Mouse (Mus musculus): ENCODE measurements around the gene Gm20388. TPM values are rescaled to one million over a fixed set of nuclear protein-coding genes. Genes with fewer than 3 reads are reported as not detected.

Gm20388 gene
- polyA plus RNA-seq, 1 experiment = 28.1 TPM

- Histone ChIP-seq H3K4me3 (ENCODE audit: low read depth, low read length) (no peak overlapping the region), H3K36me3 (ENCODE audit: control insufficient read depth, insufficient read depth, low read length, poor library complexity, severe bottlenecking) (no peaks in the 10 kb centered on the region), H3K27ac (ENCODE audit: insufficient read depth, low read length) (no peak overlapping the region), H3K27me3 (ENCODE audit: control insufficient read depth, insufficient read depth, low read length, poor library complexity, severe bottlenecking) (no peaks in the 10 kb centered on the region), H3K4me1 (ENCODE audit: control insufficient read depth, insufficient read depth, low read length) (peaks cover 7% of the 10 kb centered on the region), H3K9ac (ENCODE audit: low read depth, poor library complexity, severe bottlenecking) (no peak overlapping the region), H3K9me3 (replicated peaks; ENCODE audit: control insufficient read depth, insufficient read depth, low read length, poor library complexity, severe bottlenecking) (no peaks in the 10 kb centered on the region)
- TF ChIP-seq EP300 (IDR thresholded peaks at IDR 0.05; ENCODE audit: insufficient read depth, low read depth, low read length) = no peak
- no peak for TF ChIP-seq CTCF (IDR thresholded peaks at IDR 0.05; ENCODE audit: low read depth, low read length)
- no peak for TF ChIP-seq POLR2A (IDR thresholded peaks at IDR 0.05; ENCODE audit: insufficient read depth, low read length)
Observed at GRCm38 (mm10) chr8:122101816-122102215, 2191.2 kb downstream of the Gm20388 start.

- H3K4me1 ChIP-seq (ENCODE audit: control insufficient read depth, insufficient read depth, low read length) = peaks cover 7% of the 10 kb centered on the region
- TF ChIP-seq CTCF (IDR thresholded peaks at IDR 0.05; ENCODE audit: low read depth, low read length) (no peak), EP300 (IDR thresholded peaks at IDR 0.05; ENCODE audit: insufficient read depth, low read depth, low read length) (no peak), POLR2A (IDR thresholded peaks at IDR 0.05; ENCODE audit: insufficient read depth, low read length) (no peak)
- H3K4me3 ChIP-seq (ENCODE audit: low read depth, low read length) = no peak overlapping the region
- H3K9ac ChIP-seq (ENCODE audit: low read depth, poor library complexity, severe bottlenecking) = no peak overlapping the region
- no peaks in the 10 kb centered on the region for H3K9me3 ChIP-seq (replicated peaks; ENCODE audit: control insufficient read depth, insufficient read depth, low read length, poor library complexity, severe bottlenecking)
- no peak overlapping the region for H3K27ac ChIP-seq (ENCODE audit: insufficient read depth, low read length)
- no peaks in the 10 kb centered on the region for H3K36me3 ChIP-seq (ENCODE audit: control insufficient read depth, insufficient read depth, low read length, poor library complexity, severe bottlenecking)
- no peaks in the 10 kb centered on the region for H3K27me3 ChIP-seq (ENCODE audit: control insufficient read depth, insufficient read depth, low read length, poor library complexity, severe bottlenecking)
Observed at GRCm38 (mm10) chr8:122102286-122102685, 2191.6 kb downstream of the Gm20388 start.

GRCm38 (mm10) chr8:122103241-122103640 is 2192.6 kb downstream of the Gm20388 start:
- H3K27ac ChIP-seq (ENCODE audit: insufficient read depth, low read length) = no peak overlapping the region
- H3K4me3 ChIP-seq (ENCODE audit: low read depth, low read length) = no peak overlapping the region
- H3K9ac ChIP-seq (ENCODE audit: low read depth, poor library complexity, severe bottlenecking) = no peak overlapping the region

GRCm38 (mm10) chr8:122104658-122105057 is 2194.0 kb downstream of the Gm20388 start:
- Histone ChIP-seq H3K9ac (ENCODE audit: low read depth, poor library complexity, severe bottlenecking) (no peak overlapping the region), H3K27ac (ENCODE audit: insufficient read depth, low read length) (peak overlapping the region; percentile 48; the same call in 1 of the 2 replicates), H3K4me3 (ENCODE audit: low read depth, low read length) (no peak overlapping the region)

More at GRCm38 (mm10) chr8:122103241-122103640, 2192.6 kb downstream of the Gm20388 start:
- peaks cover 7% of the 10 kb centered on the region for H3K4me1 ChIP-seq (ENCODE audit: control insufficient read depth, insufficient read depth, low read length)
- no peaks in the 10 kb centered on the region for H3K36me3 ChIP-seq (ENCODE audit: control insufficient read depth, insufficient read depth, low read length, poor library complexity, severe bottlenecking)
- H3K27me3 ChIP-seq (ENCODE audit: control insufficient read depth, insufficient read depth, low read length, poor library complexity, severe bottlenecking) = no peaks in the 10 kb centered on the region
- TF ChIP-seq CTCF (IDR thresholded peaks at IDR 0.05; ENCODE audit: low read depth, low read length) = no peak
- no peak for TF ChIP-seq EP300 (IDR thresholded peaks at IDR 0.05; ENCODE audit: insufficient read depth, low read depth, low read length)
- no peak for TF ChIP-seq POLR2A (IDR thresholded peaks at IDR 0.05; ENCODE audit: insufficient read depth, low read length)
- H3K9me3 ChIP-seq (replicated peaks; ENCODE audit: control insufficient read depth, insufficient read depth, low read length, poor library complexity, severe bottlenecking) = no peaks in the 10 kb centered on the region

GRCm38 (mm10) chr8:122106270-122106669 is 2195.6 kb downstream of the Gm20388 start:
- TF ChIP-seq POLR2A (IDR thresholded peaks at IDR 0.05; ENCODE audit: insufficient read depth, low read length) (no peak), CTCF (IDR thresholded peaks at IDR 0.05; ENCODE audit: low read depth, low read length) (no peak), EP300 (IDR thresholded peaks at IDR 0.05; ENCODE audit: insufficient read depth, low read depth, low read length) (no peak)
- H3K27ac ChIP-seq (ENCODE audit: insufficient read depth, low read length) = no peak overlapping the region
- no peaks in the 10 kb centered on the region for H3K9me3 ChIP-seq (replicated peaks; ENCODE audit: control insufficient read depth, insufficient read depth, low read length, poor library complexity, severe bottlenecking)
- no peak overlapping the region for H3K4me3 ChIP-seq (ENCODE audit: low read depth, low read length)
- H3K27me3 ChIP-seq (ENCODE audit: control insufficient read depth, insufficient read depth, low read length, poor library complexity, severe bottlenecking) = no peaks in the 10 kb centered on the region
- H3K4me1 ChIP-seq (ENCODE audit: control insufficient read depth, insufficient read depth, low read length) = peaks cover 7% of the 10 kb centered on the region
- no peak overlapping the region for H3K9ac ChIP-seq (ENCODE audit: low read depth, poor library complexity, severe bottlenecking)
- no peaks in the 10 kb centered on the region for H3K36me3 ChIP-seq (ENCODE audit: control insufficient read depth, insufficient read depth, low read length, poor library complexity, severe bottlenecking)

More at GRCm38 (mm10) chr8:122104658-122105057, 2194.0 kb downstream of the Gm20388 start:
- TF ChIP-seq EP300 (IDR thresholded peaks at IDR 0.05; ENCODE audit: insufficient read depth, low read depth, low read length) (peak; percentile 69; the same call in 1 of the 2 replicates), POLR2A (IDR thresholded peaks at IDR 0.05; ENCODE audit: insufficient read depth, low read length) (no peak), CTCF (IDR thresholded peaks at IDR 0.05; ENCODE audit: low read depth, low read length) (no peak)
- Histone ChIP-seq H3K4me1 (ENCODE audit: control insufficient read depth, insufficient read depth, low read length) (peaks cover 7% of the 10 kb centered on the region), H3K9me3 (replicated peaks; ENCODE audit: control insufficient read depth, insufficient read depth, low read length, poor library complexity, severe bottlenecking) (no peaks in the 10 kb centered on the region), H3K36me3 (ENCODE audit: control insufficient read depth, insufficient read depth, low read length, poor library complexity, severe bottlenecking) (no peaks in the 10 kb centered on the region), H3K27me3 (ENCODE audit: control insufficient read depth, insufficient read depth, low read length, poor library complexity, severe bottlenecking) (no peaks in the 10 kb centered on the region)

GRCm38 (mm10) chr8:122110240-122110866 is 2199.7 kb downstream of the Gm20388 start:
- no peak overlapping the region for H3K27ac ChIP-seq (ENCODE audit: insufficient read depth, low read length)
- H3K4me1 ChIP-seq (ENCODE audit: control insufficient read depth, insufficient read depth, low read length) = no peaks in the 10 kb centered on the region
- H3K27me3 ChIP-seq (ENCODE audit: control insufficient read depth, insufficient read depth, low read length, poor library complexity, severe bottlenecking) = no peaks in the 10 kb centered on the region
- H3K4me3 ChIP-seq (ENCODE audit: low read depth, low read length) = no peak overlapping the region
- TF ChIP-seq POLR2A (IDR thresholded peaks at IDR 0.05; ENCODE audit: insufficient read depth, low read length) (no peak), EP300 (IDR thresholded peaks at IDR 0.05; ENCODE audit: insufficient read depth, low read depth, low read length) (no peak), CTCF (IDR thresholded peaks at IDR 0.05; ENCODE audit: low read depth, low read length) (no peak)
- H3K36me3 ChIP-seq (ENCODE audit: control insufficient read depth, insufficient read depth, low read length, poor library complexity, severe bottlenecking) = no peaks in the 10 kb centered on the region
- no peaks in the 10 kb centered on the region for H3K9me3 ChIP-seq (replicated peaks; ENCODE audit: control insufficient read depth, insufficient read depth, low read length, poor library complexity, severe bottlenecking)
- H3K9ac ChIP-seq (ENCODE audit: low read depth, poor library complexity, severe bottlenecking) = no peak overlapping the region

Data from ES-Bruce4 (cell line).